Mouse (Mus musculus) megakaryocyte, embryonic 14.5 days (primary cell): ENCODE results near the gene Slc30a3. TPM values are rescaled to one million over a fixed set of nuclear protein-coding genes. Genes with fewer than 3 reads are reported as not detected.

Experiments used
- H3K27me3 ChIP-seq: replicated peaks from 2 replicates; pipeline ENCODE3; 2012; ENCODE audit warnings: inconsistent platforms
- H3K36me3 ChIP-seq: replicated peaks from 2 replicates; pipeline ENCODE3; 2012; ENCODE audit warnings: low read length, inconsistent platforms, mixed read lengths
- H3K4me1 ChIP-seq: 2 replicates; pipeline ENCODE4 v1.6.1; 2012; ENCODE audit warnings: inconsistent platforms
- H3K4me3 ChIP-seq: replicated peaks from 2 replicates; pipeline ENCODE3; 2012; ENCODE audit warnings: moderate library complexity, mild to moderate bottlenecking, inconsistent platforms
- H3K9me3 ChIP-seq: 2 replicates; pipeline ENCODE4 v1.6.1; 2012; ENCODE audit warnings: inconsistent platforms
- FLI1 ChIP-seq: IDR thresholded peaks from 2 replicates; pipeline ENCODE4 v1.6.1; 2012; ENCODE audit warnings: low read length, inconsistent platforms, mixed read lengths
- GATA1 ChIP-seq: IDR thresholded peaks from 3 replicates; pipeline ENCODE4 v1.6.1; 2012; ENCODE audit warnings: mixed read lengths, low read length, inconsistent platforms, borderline replicate concordance
- polyA plus RNA-seq: library from polyadenylated mRNA; stranded (reverse); fragments of >175 nt; gene quantifications from 2 replicates; pipeline ENCODE4 v1.2.3, GENCODE M21; 2012; ENCODE audit warnings: low replicate concordance; ENCODE audit not compliant: insufficient read depth

Slc30a3 gene
- polyA plus RNA-seq, 1 experiment = not detected

DNA sequence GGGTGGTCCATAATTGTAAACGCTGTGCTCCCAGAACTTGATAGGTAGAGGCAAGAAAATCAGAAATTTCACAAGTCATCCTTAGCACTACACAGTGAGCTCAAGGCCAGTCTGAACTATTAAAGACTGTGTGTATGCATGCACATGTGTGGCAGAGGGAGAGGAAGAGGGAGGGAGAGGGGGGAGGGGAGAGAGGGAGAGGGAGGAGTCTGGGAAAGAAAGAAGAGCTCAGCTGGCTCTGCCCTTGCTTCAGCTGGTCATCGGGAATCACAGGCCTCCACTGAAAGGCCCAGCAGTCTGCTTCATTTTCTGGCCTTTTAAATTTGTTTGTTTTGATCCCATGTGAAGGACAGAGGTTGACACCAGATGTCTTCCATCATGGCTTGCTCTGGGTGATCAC is 15.4 kb upstream of the Slc30a3 start:
- no peak for TF ChIP-seq FLI1
- no peak for TF ChIP-seq GATA1
- no peaks in the 10 kb centered on the region for H3K4me1 ChIP-seq

DNA sequence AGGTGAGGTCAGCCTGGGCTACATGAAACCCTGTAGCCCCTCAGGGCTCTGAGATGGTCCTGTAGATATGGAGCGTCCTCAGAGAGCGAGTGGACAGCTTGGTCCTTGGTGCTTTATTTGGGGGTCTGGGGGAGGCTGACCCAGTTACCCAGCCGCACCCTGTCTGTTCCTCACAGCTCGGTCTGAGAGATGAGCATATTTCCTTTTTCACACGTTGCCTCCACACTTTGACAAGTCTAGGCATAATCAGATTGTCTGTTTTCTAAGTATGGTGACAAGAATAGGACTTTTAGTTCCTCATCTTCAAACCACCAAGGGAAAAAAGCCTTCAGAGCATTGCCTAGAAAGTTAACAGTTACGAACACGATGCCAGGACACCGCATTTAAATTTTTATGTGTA is 13.1 kb upstream of the Slc30a3 start:
- H3K36me3 ChIP-seq = no peaks in the 10 kb centered on the region
- no peaks in the 10 kb centered on the region for H3K9me3 ChIP-seq
- peaks cover 42% of the 10 kb centered on the region for H3K27me3 ChIP-seq
- H3K4me1 ChIP-seq = peaks cover 9% of the 10 kb centered on the region
- no peak overlapping the region for H3K4me3 ChIP-seq
- no peak for TF ChIP-seq FLI1
- no peak for TF ChIP-seq GATA1

More for the DNA sequence above, 15.4 kb upstream of the Slc30a3 start:
- H3K9me3 ChIP-seq = no peaks in the 10 kb centered on the region
- peaks cover 44% of the 10 kb centered on the region for H3K27me3 ChIP-seq
- H3K4me3 ChIP-seq = no peak overlapping the region
- no peaks in the 10 kb centered on the region for H3K36me3 ChIP-seq

DNA sequence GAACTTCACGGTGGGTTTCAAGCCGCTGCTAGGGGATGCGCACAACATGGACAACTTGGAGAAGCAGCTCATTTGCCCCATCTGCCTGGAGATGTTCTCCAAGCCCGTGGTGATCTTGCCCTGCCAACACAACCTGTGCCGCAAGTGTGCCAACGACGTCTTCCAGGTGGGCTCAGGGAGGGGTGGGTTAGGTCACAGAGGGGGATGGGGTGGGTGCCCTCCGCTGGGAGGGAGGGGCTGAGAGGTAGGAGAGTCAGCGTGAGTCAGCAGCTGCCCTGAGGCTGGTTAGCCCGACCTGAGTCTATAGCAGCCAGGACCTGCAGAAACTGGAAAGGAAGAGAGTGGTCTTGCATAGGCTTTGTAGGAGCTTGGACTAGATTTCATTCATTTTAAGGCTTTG is 8.9 kb upstream of the Slc30a3 start:
- H3K27me3 ChIP-seq = peaks cover 37% of the 10 kb centered on the region
- peaks cover 9% of the 10 kb centered on the region for H3K4me1 ChIP-seq
- no peaks in the 10 kb centered on the region for H3K36me3 ChIP-seq
- TF ChIP-seq GATA1 (no peak), FLI1 (no peak)
- H3K4me3 ChIP-seq = no peak overlapping the region
- peaks cover 11% of the 10 kb centered on the region; the same call in 1 of the 2 replicates for H3K9me3 ChIP-seq

DNA sequence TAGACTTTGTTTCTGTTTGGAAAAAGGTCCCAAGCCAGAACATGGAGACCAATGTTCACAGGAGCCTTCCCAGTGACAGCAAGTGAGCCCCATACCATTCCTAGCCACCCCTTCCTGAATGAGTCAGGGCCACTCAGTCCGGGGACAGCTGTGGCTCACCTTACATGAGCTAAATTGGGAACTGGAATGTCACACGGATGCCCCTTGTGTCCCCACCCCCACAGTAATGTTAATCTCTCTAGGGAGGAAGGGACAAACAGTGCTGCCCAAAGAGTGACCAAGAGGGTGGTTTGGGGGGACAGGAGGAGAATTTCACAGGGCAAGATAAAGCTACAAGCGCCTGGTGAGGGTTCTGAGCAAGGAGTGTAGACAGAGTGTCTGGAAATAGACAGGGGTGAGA is 8.3 kb upstream of the Slc30a3 start, which contains the start of gene Trim54:
Gene Trim54 (plus strand): TSS at position 359 of the 400 bp plus-strand sequence.
- H3K4me1 ChIP-seq = peaks cover 9% of the 10 kb centered on the region
- TF ChIP-seq FLI1 = no peak
- no peak for TF ChIP-seq GATA1
- H3K9me3 ChIP-seq = peaks cover 11% of the 10 kb centered on the region; the same call in 1 of the 2 replicates
- peaks cover 39% of the 10 kb centered on the region for H3K27me3 ChIP-seq
- no peaks in the 10 kb centered on the region for H3K36me3 ChIP-seq
- no peak within 1 kb of the TSS for H3K4me3 ChIP-seq

DNA sequence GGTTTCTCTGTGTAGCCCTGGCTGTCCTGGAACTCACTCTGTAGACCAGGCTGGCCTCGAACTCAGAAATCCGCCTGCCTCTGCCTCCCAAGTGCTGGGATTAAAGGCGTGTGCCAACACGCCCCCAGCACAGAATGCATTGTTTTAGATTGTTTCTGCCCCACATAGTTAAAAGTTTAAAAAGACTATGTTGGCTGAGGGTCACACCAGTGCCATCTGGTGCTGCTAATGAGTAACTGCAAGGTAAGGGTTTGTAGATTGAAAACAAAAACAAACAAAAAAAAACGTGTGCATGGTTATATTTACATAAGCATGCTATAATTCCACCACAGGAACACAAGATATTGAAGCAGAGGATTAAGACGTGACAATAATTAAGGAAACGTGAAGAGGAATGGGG is 2.7 kb upstream of the Slc30a3 start:
- no peak for TF ChIP-seq GATA1
- TF ChIP-seq FLI1 = no peak
- peaks cover 43% of the 10 kb centered on the region for H3K27me3 ChIP-seq
- H3K9me3 ChIP-seq = peaks cover 11% of the 10 kb centered on the region; the same call in 1 of the 2 replicates
- no peaks in the 10 kb centered on the region for H3K36me3 ChIP-seq
- H3K4me1 ChIP-seq = 0 out of 2 replicates have a peak, but pooled peaks cover 3% of the 10 kb centered on the region
- H3K4me3 ChIP-seq = no peak overlapping the region

DNA sequence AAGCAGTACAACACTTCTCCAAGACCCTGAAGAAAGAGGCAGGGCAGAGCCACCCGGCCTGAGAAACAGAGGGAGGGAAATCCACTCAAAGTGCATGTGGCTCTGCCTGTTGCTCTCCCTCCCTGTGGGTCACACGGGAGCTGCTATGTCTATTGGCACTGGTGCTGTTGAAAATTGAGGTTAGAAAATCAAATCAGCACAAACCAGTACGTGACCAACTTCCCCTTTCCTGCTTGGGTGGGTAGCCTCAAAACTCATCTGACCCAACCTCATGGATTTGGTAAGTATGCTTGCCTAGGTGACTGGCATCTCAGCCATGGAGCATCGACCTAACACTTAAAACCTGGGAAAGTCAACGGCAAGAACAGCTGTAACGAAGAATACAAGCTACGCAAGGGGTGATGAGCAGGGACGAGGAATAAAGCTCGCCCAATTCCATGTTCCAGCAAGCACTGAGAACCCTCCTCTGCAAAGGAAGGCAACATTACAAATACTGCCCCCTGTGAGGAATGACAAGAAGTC is 2.2 kb downstream of the Slc30a3 start, which contains the start of gene Dnajc5g:
Gene Dnajc5g (plus strand): TSS at position 472 of the 522 bp plus-strand sequence.
- Histone ChIP-seq H3K36me3 (no peaks in the 10 kb centered on the region), H3K4me3 (no peak within 1 kb of the TSS), H3K4me1 (0 out of 2 replicates have a peak, but pooled peaks cover 3% of the 10 kb centered on the region), H3K27me3 (peaks cover 60% of the 10 kb centered on the region), H3K9me3 (no peaks in the 10 kb centered on the region)
- TF ChIP-seq GATA1 = no peak
- TF ChIP-seq FLI1 = no peak

DNA sequence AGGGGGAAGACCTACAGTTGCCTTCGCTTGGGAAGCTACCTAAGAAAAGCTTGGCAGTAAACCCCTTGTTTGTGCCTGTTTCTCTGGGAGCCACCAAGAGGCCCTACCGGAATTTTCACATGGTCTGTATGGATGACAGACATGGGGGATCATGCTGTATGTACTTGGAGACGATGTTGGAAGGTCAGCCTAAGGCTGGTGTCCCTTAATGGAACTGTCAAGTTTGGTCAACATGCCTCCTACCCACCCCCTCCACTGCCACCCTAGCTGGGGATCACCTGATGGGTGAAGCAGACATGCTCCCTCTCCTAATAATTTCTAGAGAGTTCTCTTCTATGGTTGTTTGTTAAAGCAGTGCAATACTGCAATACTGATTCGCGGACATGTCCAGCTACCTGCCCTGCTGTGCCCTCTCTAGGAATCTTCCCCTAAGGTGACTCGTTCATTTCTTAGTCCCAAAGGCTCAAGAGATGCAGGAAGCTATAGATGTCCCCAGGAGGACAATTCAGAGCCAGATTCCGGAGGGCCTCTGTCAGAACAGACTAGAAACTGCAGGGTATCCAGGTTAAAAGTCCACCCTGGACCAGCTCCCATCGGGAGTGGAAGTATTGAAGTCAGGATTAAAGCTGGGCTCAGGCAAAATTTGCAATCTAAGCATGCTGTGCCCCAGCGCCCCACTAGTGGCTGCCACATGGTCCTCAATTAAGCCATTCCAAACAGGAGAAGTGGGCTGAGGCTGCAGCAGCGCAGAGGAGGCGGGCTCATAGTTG is 12.1 kb downstream of the Slc30a3 start:
- no peak for TF ChIP-seq FLI1
- peaks cover 5% of the 10 kb centered on the region for H3K9me3 ChIP-seq
- H3K36me3 ChIP-seq = no peaks in the 10 kb centered on the region
- H3K27me3 ChIP-seq = peaks cover 90% of the 10 kb centered on the region
- H3K4me1 ChIP-seq = peaks cover 38% of the 10 kb centered on the region
- H3K4me3 ChIP-seq = peak overlapping the region; percentile 87

DNA sequence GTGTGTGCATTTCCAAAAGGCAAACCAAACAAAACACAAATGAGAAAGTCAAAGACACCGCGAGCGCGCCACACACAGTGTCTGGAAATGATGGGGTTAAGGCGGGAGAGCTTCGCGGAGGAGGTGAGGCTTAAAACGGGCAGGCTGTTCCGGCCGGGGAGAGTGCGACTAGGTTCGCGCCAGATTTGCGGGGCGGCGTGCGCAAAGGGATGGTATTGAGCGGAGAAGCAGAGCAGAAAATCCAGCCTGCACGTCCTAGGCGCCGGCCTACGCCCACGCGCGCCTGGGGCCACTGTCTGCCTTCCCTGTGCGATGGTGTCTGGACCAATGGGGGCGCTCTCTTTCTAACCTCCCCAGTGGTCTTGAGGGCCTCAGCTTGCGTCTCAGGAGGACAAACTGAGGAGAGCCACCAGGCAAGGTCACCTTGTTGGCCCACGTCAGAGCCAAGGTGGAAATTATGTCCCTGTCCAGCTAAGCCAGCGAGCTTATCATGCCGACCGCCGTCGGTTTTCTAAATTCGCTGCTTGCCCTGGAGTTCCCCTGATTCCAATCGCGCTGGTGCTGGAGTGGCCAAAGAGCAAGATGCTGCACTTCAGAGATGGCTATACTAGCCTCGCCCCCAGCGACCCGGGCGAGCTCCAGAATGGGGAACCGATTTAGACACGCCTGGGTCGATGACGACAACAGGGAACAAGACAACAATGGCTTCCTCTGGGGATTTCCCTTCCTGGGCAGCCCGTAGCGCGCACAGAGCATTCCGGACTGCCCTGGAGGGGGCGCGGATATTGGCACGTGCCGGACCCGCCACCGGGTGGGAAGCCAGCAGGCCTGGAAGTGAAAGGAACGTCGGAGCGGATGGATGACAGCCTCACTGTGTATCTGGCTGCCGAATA is 13.0 kb downstream of the Slc30a3 start:
- Histone ChIP-seq H3K9me3 (peaks cover 5% of the 10 kb centered on the region), H3K4me3 (peak overlapping the region; percentile 87), H3K36me3 (no peaks in the 10 kb centered on the region), H3K27me3 (peaks cover 95% of the 10 kb centered on the region), H3K4me1 (peaks cover 38% of the 10 kb centered on the region)
- TF ChIP-seq FLI1 (no peak), GATA1 (no peak)

DNA sequence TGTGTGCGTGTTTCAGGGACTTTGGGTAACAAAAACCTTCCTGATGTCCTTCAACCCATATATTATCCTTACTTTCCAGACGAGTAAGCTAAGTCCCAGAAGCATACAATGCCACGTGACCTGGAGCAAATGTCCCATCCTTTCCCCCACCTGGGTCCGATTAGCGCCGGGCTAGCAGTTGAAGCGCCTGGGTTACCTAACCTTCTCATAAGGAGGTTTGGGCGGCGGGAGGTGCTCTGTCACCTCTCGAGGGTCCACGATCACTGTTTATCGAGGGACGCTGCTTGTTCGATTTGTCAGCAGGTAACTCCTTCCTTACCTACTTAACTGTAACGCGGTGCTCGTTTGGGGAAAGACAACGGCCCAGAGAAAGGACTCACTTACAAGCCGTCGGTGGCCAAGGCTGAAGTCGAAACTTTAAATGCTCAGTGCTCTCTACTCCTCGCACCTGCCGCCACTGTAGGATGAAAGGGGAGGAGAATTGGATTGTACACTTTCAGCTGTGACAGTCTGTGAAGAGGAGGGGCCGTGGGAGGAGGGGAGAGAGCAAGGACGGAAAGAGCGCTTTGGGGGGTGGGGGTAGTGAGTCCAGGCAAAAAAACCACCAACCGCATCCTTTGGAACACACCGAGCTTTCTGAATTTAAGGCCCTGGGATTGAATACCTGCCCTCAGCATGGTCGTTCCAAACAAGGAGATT is 13.8 kb downstream of the Slc30a3 start:
- H3K4me3 ChIP-seq = peak overlapping the region; percentile 87
- H3K4me1 ChIP-seq = peaks cover 38% of the 10 kb centered on the region
- peaks cover 5% of the 10 kb centered on the region for H3K9me3 ChIP-seq
- TF ChIP-seq FLI1 = no peak
- TF ChIP-seq GATA1 = no peak
- H3K36me3 ChIP-seq = no peaks in the 10 kb centered on the region
- H3K27me3 ChIP-seq = peaks cover 96% of the 10 kb centered on the region
